In genomic region chr11:40884509-40884908, GRCm38 (mm10) we compare ENCODE assay signal across 25 mouse cellular contexts.
DNase-seq lines count a peak whose midpoint lies in the region; ATAC-seq lines count a peak whose summit lies in the region.
"Had no signal": no experiment of that assay in that cellular context is flagged by ENCODE, and none has a peak within 500 bp of the region (broad histone marks: within the 10 kb centered on the region; RNA-seq: fewer than 3 reads in every experiment).

No protein-coding gene starts in this region.

- no peak overlapping the region for H3K4me3 ChIP-seq in hindbrain, embryonic 13.5 days
- H3K4me3 ChIP-seq in hindbrain, embryonic 10.5 days: no peak overlapping the region
- no peak overlapping the region for H3K4me3 ChIP-seq in forebrain, embryonic 15.5 days
- no peak overlapping the region for H3K4me3 ChIP-seq in hindbrain, embryonic 16.5 days (ENCODE audit: low read length)
- no peak overlapping the region for H3K4me3 ChIP-seq in midbrain, embryonic 16.5 days (ENCODE audit: low read depth, low read length)
- H3K4me3 ChIP-seq: embryonic facial prominence, embryonic 13.5 days; erythroblast, embryonic 14.5 days; heart, embryonic 15.5 days; limb, embryonic 15.5 days had no signal

- H3K4me2 ChIP-seq in hindbrain, embryonic 13.5 days: no peak overlapping the region
- H3K4me2 ChIP-seq in forebrain, embryonic 15.5 days (replicated peaks): no peak overlapping the region
- no peak overlapping the region for H3K4me2 ChIP-seq in hindbrain, embryonic 16.5 days (ENCODE audit: low read length)
- 0 out of 2 replicates have a peak overlapping the region, but pooled peaks have one; percentile 9 for H3K4me2 ChIP-seq in midbrain, embryonic 16.5 days (ENCODE audit: low read length)
- H3K4me2 ChIP-seq: embryonic facial prominence, embryonic 13.5 days; heart, embryonic 15.5 days; limb, embryonic 15.5 days; lung, embryonic 14.5 days had no signal

- no peak overlapping the region for H3K9ac ChIP-seq in hindbrain, embryonic 13.5 days
- no peak overlapping the region for H3K9ac ChIP-seq in forebrain, embryonic 15.5 days (replicated peaks)
- H3K9ac ChIP-seq in hindbrain, embryonic 16.5 days (ENCODE audit: low read depth, low read length): no peak overlapping the region
- H3K9ac ChIP-seq in midbrain, embryonic 16.5 days (ENCODE audit: low read depth, low read length): no peak overlapping the region
- H3K9ac ChIP-seq: embryonic facial prominence, embryonic 13.5 days; heart, embryonic 15.5 days; limb, embryonic 15.5 days; liver, embryonic 14.5 days; lung, embryonic 14.5 days had no signal

- no peaks in the 10 kb centered on the region for H3K27me3 ChIP-seq in hindbrain, embryonic 13.5 days
- no peaks in the 10 kb centered on the region for H3K27me3 ChIP-seq in hindbrain, embryonic 10.5 days (ENCODE audit: insufficient read depth, poor library complexity, severe bottlenecking)
- no peaks in the 10 kb centered on the region for H3K27me3 ChIP-seq in forebrain, embryonic 15.5 days
- H3K27me3 ChIP-seq in hindbrain, embryonic 16.5 days (replicated peaks; ENCODE audit: control insufficient read depth, insufficient read depth, low read length): no peaks in the 10 kb centered on the region
- no peaks in the 10 kb centered on the region for H3K27me3 ChIP-seq in midbrain, embryonic 16.5 days (ENCODE audit: control insufficient read depth, insufficient read depth, low read depth, low read length)
- H3K27me3 ChIP-seq: embryonic facial prominence, embryonic 13.5 days; heart, embryonic 15.5 days; limb, embryonic 15.5 days had no signal

- no peaks in the 10 kb centered on the region for H3K4me1 ChIP-seq in hindbrain, embryonic 13.5 days (replicated peaks)
- H3K4me1 ChIP-seq in hindbrain, embryonic 10.5 days (replicated peaks): no peaks in the 10 kb centered on the region
- no peaks in the 10 kb centered on the region for H3K4me1 ChIP-seq in forebrain, embryonic 15.5 days
- no peaks in the 10 kb centered on the region for H3K4me1 ChIP-seq in hindbrain, embryonic 16.5 days (ENCODE audit: control insufficient read depth, insufficient read depth, low read depth, low read length)
- peaks cover 6% of the 10 kb centered on the region; the same call in 1 of the 2 replicates for H3K4me1 ChIP-seq in midbrain, embryonic 16.5 days (ENCODE audit: control insufficient read depth, insufficient read depth, low read length)
- H3K4me1 ChIP-seq: embryonic facial prominence, embryonic 13.5 days; heart, embryonic 15.5 days; limb, embryonic 15.5 days had no signal

- WGBS in hindbrain, embryonic 13.5 days: 46% methylated on average over 5 of the region's 5 CpGs
- 81% methylated on average over 5 of the region's 5 CpGs for WGBS in hindbrain, embryonic 10.5 days
- 42% methylated on average over 5 of the region's 5 CpGs for WGBS in forebrain, embryonic 15.5 days
- 49% methylated on average over 5 of the region's 5 CpGs for WGBS in hindbrain, embryonic 16.5 days
- 20% methylated on average over 5 of the region's 5 CpGs for WGBS in midbrain, embryonic 16.5 days

- H3K9me3 ChIP-seq in hindbrain, embryonic 13.5 days: no peaks in the 10 kb centered on the region
- no peaks in the 10 kb centered on the region for H3K9me3 ChIP-seq in hindbrain, embryonic 10.5 days
- no peaks in the 10 kb centered on the region for H3K9me3 ChIP-seq in forebrain, embryonic 15.5 days
- H3K9me3 ChIP-seq in hindbrain, embryonic 16.5 days (ENCODE audit: control insufficient read depth, low read length): no peaks in the 10 kb centered on the region
- no peaks in the 10 kb centered on the region for H3K9me3 ChIP-seq in midbrain, embryonic 16.5 days (replicated peaks; ENCODE audit: control insufficient read depth, low read length, poor library complexity, severe bottlenecking)
- H3K9me3 ChIP-seq: embryonic facial prominence, embryonic 13.5 days; heart, embryonic 15.5 days; limb, embryonic 15.5 days had no signal

- peak; percentile 57; the same call in 1 of the 2 replicates for ATAC-seq in hindbrain, embryonic 13.5 days (ENCODE audit: low FRiP score)
- peak; percentile 46; the same call in 1 of the 2 replicates for ATAC-seq in forebrain, embryonic 15.5 days (replicated peaks)
- ATAC-seq in hindbrain, embryonic 16.5 days: peak; percentile 48; the same call in 1 of the 2 replicates
- peak; percentile 87 for ATAC-seq in midbrain, embryonic 16.5 days

- H3K36me3 ChIP-seq in hindbrain, embryonic 13.5 days: no peaks in the 10 kb centered on the region
- H3K36me3 ChIP-seq in hindbrain, embryonic 10.5 days: no peaks in the 10 kb centered on the region
- no peaks in the 10 kb centered on the region for H3K36me3 ChIP-seq in forebrain, embryonic 15.5 days
- no peaks in the 10 kb centered on the region for H3K36me3 ChIP-seq in hindbrain, embryonic 16.5 days (ENCODE audit: control insufficient read depth, insufficient read depth, low read length)
- no peaks in the 10 kb centered on the region for H3K36me3 ChIP-seq in midbrain, embryonic 16.5 days (ENCODE audit: control insufficient read depth, insufficient read depth, low read length)
- H3K36me3 ChIP-seq: embryonic facial prominence, embryonic 13.5 days; heart, embryonic 15.5 days; limb, embryonic 15.5 days had no signal

- H3K27ac ChIP-seq in hindbrain, embryonic 13.5 days: no peak overlapping the region
- H3K27ac ChIP-seq in hindbrain, embryonic 10.5 days: no peak overlapping the region
- 0 out of 2 replicates have a peak overlapping the region, but pooled peaks have one; percentile 23 for H3K27ac ChIP-seq in forebrain, embryonic 15.5 days (replicated peaks)
- no peak overlapping the region for H3K27ac ChIP-seq in hindbrain, embryonic 16.5 days (ENCODE audit: low read depth, low read length)
- no peak overlapping the region for H3K27ac ChIP-seq in midbrain, embryonic 16.5 days (ENCODE audit: low read length)
- H3K27ac ChIP-seq: embryonic facial prominence, embryonic 13.5 days; heart, embryonic 15.5 days; kidney, postnatal 0 days; limb, embryonic 15.5 days; liver, embryonic 14.5 days; macrophage had no signal

- no peak for DNase-seq in hindbrain, embryonic 10.5 days (ENCODE audit: low spot score)
- no peak for DNase-seq in lung, postnatal 4 days
- no peak for DNase-seq in cerebellum, postnatal 25 days
- DNase-seq: adrenal gland, postnatal 25 days; cerebellum, adult 11-12 months; cerebellum, postnatal 36 days; embryo, embryonic 11 days; heart, postnatal 36 days; kidney, adult 2 months; left cerebral cortex, postnatal 4 days; lung, embryonic 14.5 days; right cerebral cortex, postnatal 25 days; spleen, adult 18-20 months; thymus, postnatal 14 days had no signal
